Mouse (Mus musculus) small intestine, adult 2 months (tissue): Measurements from ENCODE around the gene Hexim2.

ENCODE experiments used
- CTCF ChIP-seq: fragments of 200-500 bp; IDR thresholded peaks from 2 replicates; pipeline ENCODE4 v1.5.1; 2012; ENCODE audit warnings: low read depth, mild to moderate bottlenecking, control low read depth, inconsistent platforms, low read length, moderate library complexity, mixed read lengths; ENCODE audit not compliant: insufficient replicate concordance, insufficient read length; ENCODE audit errors: extremely low read depth
- POLR2A ChIP-seq: fragments of 200-500 bp; IDR thresholded peaks from 2 replicates; pipeline ENCODE4 v1.6.1; 2012; ENCODE audit warnings: low read depth, mild to moderate bottlenecking, control low read depth, inconsistent platforms, low read length, moderate library complexity

DNA sequence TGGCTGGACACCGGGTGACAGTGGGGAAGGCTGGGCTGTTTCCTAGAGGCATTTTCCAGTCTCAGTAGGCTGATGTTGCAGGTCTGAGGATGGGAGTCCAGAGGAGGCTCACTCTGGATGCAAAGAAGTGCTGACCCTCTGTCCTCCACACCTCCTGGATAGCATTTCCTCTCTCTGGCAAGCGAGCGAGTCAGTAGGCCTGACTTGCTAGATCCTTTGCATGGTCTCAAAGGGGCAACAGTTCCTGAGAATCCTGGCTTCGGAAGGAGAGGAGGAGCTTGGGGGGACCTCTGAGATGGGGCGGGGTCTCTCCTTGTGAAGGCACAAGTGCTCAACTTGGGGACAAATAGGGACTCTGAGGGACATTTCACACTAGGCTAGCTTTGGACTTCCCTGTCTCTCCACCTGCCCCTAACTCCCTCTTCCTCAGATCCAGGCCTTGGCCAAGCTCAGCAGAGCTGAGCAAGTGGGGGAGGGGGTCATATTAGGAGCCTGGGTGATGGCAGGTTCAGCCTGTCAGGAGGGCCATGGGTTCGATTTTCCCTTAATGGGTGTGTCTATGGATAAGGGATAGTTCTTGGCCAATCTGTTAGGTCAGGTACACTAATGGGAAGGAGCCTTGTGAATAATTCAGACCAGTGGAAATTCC is 40.3 kb downstream of the Hexim2 start:
- TF ChIP-seq CTCF (no peak), POLR2A (no peak)
